Mouse (Mus musculus): ENCODE data around the gene Ube2n.
A peak's percentile ranks its signal among the peaks of the same experiment; 100 is the strongest.
"Not testable (repeated sequence)": the region's sequence is repeated elsewhere in the genome, so short reads cannot be mapped to it uniquely, and the experiment has no call there.

Ube2n gene

DNA sequence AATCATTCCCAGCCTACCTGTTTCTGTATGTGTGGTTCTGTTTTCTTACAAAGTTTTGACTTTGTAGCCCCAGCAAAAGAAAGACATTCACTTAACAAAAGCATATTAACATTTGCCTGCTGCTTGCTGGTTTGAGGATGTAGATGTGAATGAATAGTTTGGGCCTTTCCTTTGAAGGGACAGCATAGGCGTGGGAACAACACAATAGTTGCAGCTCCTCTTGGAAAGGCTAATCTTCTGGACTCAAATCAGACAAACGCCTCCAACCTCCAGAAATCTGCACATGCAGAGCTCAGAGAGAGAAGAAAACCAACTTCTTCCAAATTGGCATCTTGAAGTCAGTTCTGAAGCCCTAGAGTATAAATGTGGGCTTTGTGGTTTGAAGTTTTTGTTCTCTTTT, 29.7 kb downstream of the Ube2n start:
- Histone ChIP-seq H3K27me3 (ENCODE audit: insufficient read depth, low read length) (no peaks in the 10 kb centered on the region), H3K9me3 (ENCODE audit: low read length) (no peaks in the 10 kb centered on the region), H3K4me3 (replicated peaks; ENCODE audit: low read length) (no peak overlapping the region), H3K4me1 (replicated peaks; ENCODE audit: low read depth, low read length) (peaks cover 50% of the 10 kb centered on the region), H3K36me3 (ENCODE audit: insufficient read depth, low read length) (peaks cover 84% of the 10 kb centered on the region)
- no peak for TF ChIP-seq POU5F1 (IDR thresholded peaks at IDR 0.05; ENCODE audit: borderline replicate concordance, low read length)
- TF ChIP-seq CTCF (conservative IDR thresholded peaks at IDR 0.05; ENCODE audit: low read length) = no peak
- TF ChIP-seq NANOG (IDR thresholded peaks at IDR 0.05; ENCODE audit: borderline replicate concordance, low read length) = no peak

DNA sequence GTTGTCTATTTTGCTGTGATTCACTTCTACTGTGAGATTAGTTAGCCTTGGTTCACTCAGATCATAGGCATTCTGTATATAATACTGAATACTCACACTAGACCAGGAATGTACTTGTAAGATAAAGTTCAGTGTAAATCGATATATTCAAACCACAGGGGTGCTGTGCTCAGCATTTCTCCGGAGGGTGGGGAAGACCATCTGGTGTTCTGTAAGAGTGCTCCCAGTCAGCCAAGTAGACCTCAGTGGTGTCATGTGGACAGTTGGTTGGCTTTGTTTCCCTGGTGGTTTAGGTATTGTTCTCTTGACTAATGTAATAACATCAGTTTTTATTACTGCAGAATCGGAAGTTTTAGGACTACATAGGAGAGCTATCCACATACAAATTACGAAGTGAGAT, 30.1 kb downstream of the Ube2n start:
- Histone ChIP-seq H3K36me3 (ENCODE audit: insufficient read depth, low read length) (peaks cover 88% of the 10 kb centered on the region), H3K4me1 (replicated peaks; ENCODE audit: low read depth, low read length) (peaks cover 50% of the 10 kb centered on the region), H3K4me3 (replicated peaks; ENCODE audit: low read length) (no peak overlapping the region), H3K27me3 (ENCODE audit: insufficient read depth, low read length) (no peaks in the 10 kb centered on the region), H3K9me3 (ENCODE audit: low read length) (no peaks in the 10 kb centered on the region)
- TF ChIP-seq NANOG (IDR thresholded peaks at IDR 0.05; ENCODE audit: borderline replicate concordance, low read length) (no peak), POU5F1 (IDR thresholded peaks at IDR 0.05; ENCODE audit: borderline replicate concordance, low read length) (no peak), CTCF (conservative IDR thresholded peaks at IDR 0.05; ENCODE audit: low read length) (no peak)

- H3K4me1 ChIP-seq (replicated peaks; ENCODE audit: low read depth, low read length) = peaks cover 56% of the 10 kb centered on the region
- H3K4me3 ChIP-seq (replicated peaks; ENCODE audit: low read length) = no peak overlapping the region
- TF ChIP-seq POU5F1 (IDR thresholded peaks at IDR 0.05; ENCODE audit: borderline replicate concordance, low read length) (no peak), CTCF (conservative IDR thresholded peaks at IDR 0.05; ENCODE audit: low read length) (no peak), NANOG (IDR thresholded peaks at IDR 0.05; ENCODE audit: borderline replicate concordance, low read length) (no peak)
- H3K36me3 ChIP-seq (ENCODE audit: insufficient read depth, low read length) = peaks cover 92% of the 10 kb centered on the region
- no peaks in the 10 kb centered on the region for H3K9me3 ChIP-seq (ENCODE audit: low read length)
- H3K27me3 ChIP-seq (ENCODE audit: insufficient read depth, low read length) = no peaks in the 10 kb centered on the region
Measured at GRCm38 (mm10) chr10:95546178-95546577, 31.2 kb downstream of the Ube2n start.

GRCm38 (mm10) chr10:95548154-95548826, 33.3 kb downstream of the Ube2n start:
- Histone ChIP-seq H3K4me3 (replicated peaks; ENCODE audit: low read length) (no peak overlapping the region), H3K27me3 (ENCODE audit: insufficient read depth, low read length) (no peaks in the 10 kb centered on the region), H3K9me3 (ENCODE audit: low read length) (no peaks in the 10 kb centered on the region), H3K4me1 (replicated peaks; ENCODE audit: low read depth, low read length) (peaks cover 68% of the 10 kb centered on the region), H3K36me3 (ENCODE audit: insufficient read depth, low read length) (peaks cover 96% of the 10 kb centered on the region)
- TF ChIP-seq NANOG (IDR thresholded peaks at IDR 0.05; ENCODE audit: borderline replicate concordance, low read length) (no peak), POU5F1 (IDR thresholded peaks at IDR 0.05; ENCODE audit: borderline replicate concordance, low read length) (no peak), CTCF (conservative IDR thresholded peaks at IDR 0.05; ENCODE audit: low read length) (no peak)

DNA sequence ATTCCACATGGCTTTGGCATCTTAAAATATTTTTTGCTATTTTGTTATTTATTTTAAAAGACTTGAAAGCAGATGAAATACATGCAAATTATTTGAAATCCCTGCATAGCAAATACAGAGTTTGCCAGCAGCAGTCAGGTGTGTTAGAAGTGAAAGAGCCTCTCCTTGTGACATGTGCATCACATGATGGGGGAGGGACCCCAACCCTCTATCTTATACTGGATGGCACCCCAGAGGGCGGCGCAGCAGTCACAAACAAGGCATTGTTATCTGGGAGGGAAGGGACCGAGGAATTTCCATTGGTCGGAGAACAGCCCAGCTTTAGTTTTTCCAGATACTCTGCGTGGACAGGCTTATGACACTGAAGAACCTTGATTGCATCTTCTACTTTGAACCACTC, 34.1 kb downstream of the Ube2n start:
- H3K9me3 ChIP-seq (ENCODE audit: low read length); H3K27me3 ChIP-seq (ENCODE audit: insufficient read depth, low read length); H3K4me3 ChIP-seq (replicated peaks; ENCODE audit: low read length): not testable (repeated sequence)
- Histone ChIP-seq H3K4me1 (replicated peaks; ENCODE audit: low read depth, low read length) (peaks cover 70% of the 10 kb centered on the region), H3K36me3 (ENCODE audit: insufficient read depth, low read length) (peaks cover 97% of the 10 kb centered on the region)

GRCm38 (mm10) chr10:95550506-95550905, 35.6 kb downstream of the Ube2n start:
- Histone ChIP-seq H3K4me3 (replicated peaks; ENCODE audit: low read length) (no peak overlapping the region), H3K4me1 (replicated peaks; ENCODE audit: low read depth, low read length) (peaks cover 69% of the 10 kb centered on the region), H3K36me3 (ENCODE audit: insufficient read depth, low read length) (peaks cover 97% of the 10 kb centered on the region), H3K27me3 (ENCODE audit: insufficient read depth, low read length) (no peaks in the 10 kb centered on the region), H3K9me3 (ENCODE audit: low read length) (no peaks in the 10 kb centered on the region)
- TF ChIP-seq NANOG (IDR thresholded peaks at IDR 0.05; ENCODE audit: borderline replicate concordance, low read length) = no peak
- TF ChIP-seq CTCF (conservative IDR thresholded peaks at IDR 0.05; ENCODE audit: low read length) = peak; percentile 16

- TF ChIP-seq NANOG (IDR thresholded peaks at IDR 0.05; ENCODE audit: borderline replicate concordance, low read length) (no peak), CTCF (conservative IDR thresholded peaks at IDR 0.05; ENCODE audit: low read length) (peak; percentile 48)
- no peak overlapping the region for H3K4me3 ChIP-seq (replicated peaks; ENCODE audit: low read length)
- H3K9me3 ChIP-seq (ENCODE audit: low read length) = no peaks in the 10 kb centered on the region
- H3K27me3 ChIP-seq (ENCODE audit: insufficient read depth, low read length) = no peaks in the 10 kb centered on the region
- H3K36me3 ChIP-seq (ENCODE audit: insufficient read depth, low read length) = peaks cover 97% of the 10 kb centered on the region
- peaks cover 69% of the 10 kb centered on the region for H3K4me1 ChIP-seq (replicated peaks; ENCODE audit: low read depth, low read length)
Measured at GRCm38 (mm10) chr10:95551752-95552151, 36.8 kb downstream of the Ube2n start.

- no peak overlapping the region for H3K4me3 ChIP-seq (replicated peaks; ENCODE audit: low read length)
Measured at GRCm38 (mm10) chr10:95552326-95552725, 37.4 kb downstream of the Ube2n start.

GRCm38 (mm10) chr10:95555866-95556265, 40.9 kb downstream of the Ube2n start:
- peaks cover 93% of the 10 kb centered on the region for H3K4me1 ChIP-seq (replicated peaks; ENCODE audit: low read depth, low read length)
- no peak for TF ChIP-seq POU5F1 (IDR thresholded peaks at IDR 0.05; ENCODE audit: borderline replicate concordance, low read length)
- TF ChIP-seq CTCF (conservative IDR thresholded peaks at IDR 0.05; ENCODE audit: low read length) = 0 out of 2 replicates have a peak, but pooled peaks have one; percentile 3
- no peak for TF ChIP-seq NANOG (IDR thresholded peaks at IDR 0.05; ENCODE audit: borderline replicate concordance, low read length)
- no peaks in the 10 kb centered on the region for H3K27me3 ChIP-seq (ENCODE audit: insufficient read depth, low read length)
- H3K36me3 ChIP-seq (ENCODE audit: insufficient read depth, low read length) = peaks cover 87% of the 10 kb centered on the region
- no peaks in the 10 kb centered on the region for H3K9me3 ChIP-seq (ENCODE audit: low read length)
- 0 out of 2 replicates have a peak overlapping the region, but pooled peaks have one; percentile 10 for H3K4me3 ChIP-seq (replicated peaks; ENCODE audit: low read length)

More at GRCm38 (mm10) chr10:95552326-95552725, 37.4 kb downstream of the Ube2n start:
- TF ChIP-seq POU5F1 (IDR thresholded peaks at IDR 0.05; ENCODE audit: borderline replicate concordance, low read length) (no peak), CTCF (conservative IDR thresholded peaks at IDR 0.05; ENCODE audit: low read length) (no peak), NANOG (IDR thresholded peaks at IDR 0.05; ENCODE audit: borderline replicate concordance, low read length) (no peak)
- Histone ChIP-seq H3K4me1 (replicated peaks; ENCODE audit: low read depth, low read length) (peaks cover 73% of the 10 kb centered on the region), H3K36me3 (ENCODE audit: insufficient read depth, low read length) (peaks cover 91% of the 10 kb centered on the region), H3K9me3 (ENCODE audit: low read length) (no peaks in the 10 kb centered on the region), H3K27me3 (ENCODE audit: insufficient read depth, low read length) (no peaks in the 10 kb centered on the region)

Measured in E14TG2a.4 (cell line).